Mouse (Mus musculus) G1E (cell line): ENCODE data around the gene Cilp.

Experiments
- CTCF ChIP-seq: IDR thresholded peaks from 2 replicates; pipeline ENCODE4 v1.5.1; 2012; ENCODE audit warnings: low read depth, low read length, inconsistent platforms, mixed read lengths
- GATA1 ChIP-seq: IDR thresholded peaks from 2 replicates; pipeline ENCODE4 v1.6.1; 2012; ENCODE audit warnings: borderline replicate concordance, low read length, inconsistent platforms, mixed read lengths

DNA sequence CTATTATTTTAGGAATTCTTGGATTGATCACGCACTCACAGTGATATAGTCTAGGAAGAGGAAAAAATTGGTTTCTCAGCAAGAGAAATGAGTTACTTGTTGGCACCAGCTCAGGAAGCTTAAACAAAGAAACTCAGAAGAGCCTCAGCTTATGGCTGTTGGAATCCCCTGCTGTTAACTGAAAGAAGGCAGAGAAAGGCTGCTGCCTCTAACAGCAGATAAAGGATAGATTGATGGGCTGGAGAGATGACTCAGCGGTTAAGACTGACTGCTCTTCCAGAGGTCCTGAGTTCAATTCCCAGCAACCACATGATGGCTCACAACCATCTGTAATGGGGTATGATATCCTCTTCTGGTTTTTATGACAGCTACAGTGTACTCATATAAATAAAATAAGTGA, 62.4 kb downstream of the Cilp start:
- no peak for TF ChIP-seq GATA1
- TF ChIP-seq CTCF = no peak
